Mouse (Mus musculus) heart, embryonic 10.5 days (tissue): ENCODE data around the gene Acad11. TPM values are rescaled to one million over a fixed set of nuclear protein-coding genes. Genes with fewer than 3 reads are reported as not detected.

ENCODE experiments used
- DNase-seq: peaks from one replicate; pipeline ENCODE4 v3.0.0-alpha.2; 2017; ENCODE audit warnings: low spot score
- H3K27ac ChIP-seq: fragments of 300-500 bp; sonication (generic); 2 replicates; pipeline ENCODE4 v1.5.1; 2016; ENCODE audit warnings: mild to moderate bottlenecking
- H3K27me3 ChIP-seq: fragments of 300-500 bp; sonication (generic); 2 replicates; pipeline ENCODE4 v1.6.1; 2016; ENCODE audit warnings: mild to moderate bottlenecking; ENCODE audit not compliant: poor library complexity, insufficient read depth, severe bottlenecking
- H3K36me3 ChIP-seq: fragments of 300-500 bp; sonication (generic); 2 replicates; pipeline ENCODE4 v1.6.1; 2016; ENCODE audit warnings: mild to moderate bottlenecking, moderate library complexity
- H3K4me1 ChIP-seq: fragments of 300-500 bp; sonication (generic); 2 replicates; pipeline ENCODE4 v1.6.1; 2016; ENCODE audit warnings: mild to moderate bottlenecking
- H3K4me3 ChIP-seq: fragments of 300-500 bp; sonication (generic); 2 replicates; pipeline ENCODE4 v1.5.1; 2016; ENCODE audit warnings: mild to moderate bottlenecking, moderate library complexity
- H3K9me3 ChIP-seq: fragments of 300-500 bp; sonication (generic); 2 replicates; pipeline ENCODE4 v1.6.1; 2016; ENCODE audit warnings: mild to moderate bottlenecking, moderate library complexity
- WGBS: fragments of 180-500 bp; shearing (Covaris S2); methylation state at CpG from one replicate; pipeline ENCODE4 v1.1.7; 2016; 5-methylcytosine and 5-hydroxymethylcytosine counted together
- polyA plus RNA-seq: library from polyadenylated mRNA; unstranded; fragments of >200 nt; fragmentation: Nextera tagmentation; extraction: Ambion mirVana; gene quantifications from 2 replicates; pipeline ENCODE4 v1.2.1, GENCODE M21; 2016

Gene Acad11
- polyA plus RNA-seq, 1 experiment from 2014 or later: 9.1 TPM

DNA sequence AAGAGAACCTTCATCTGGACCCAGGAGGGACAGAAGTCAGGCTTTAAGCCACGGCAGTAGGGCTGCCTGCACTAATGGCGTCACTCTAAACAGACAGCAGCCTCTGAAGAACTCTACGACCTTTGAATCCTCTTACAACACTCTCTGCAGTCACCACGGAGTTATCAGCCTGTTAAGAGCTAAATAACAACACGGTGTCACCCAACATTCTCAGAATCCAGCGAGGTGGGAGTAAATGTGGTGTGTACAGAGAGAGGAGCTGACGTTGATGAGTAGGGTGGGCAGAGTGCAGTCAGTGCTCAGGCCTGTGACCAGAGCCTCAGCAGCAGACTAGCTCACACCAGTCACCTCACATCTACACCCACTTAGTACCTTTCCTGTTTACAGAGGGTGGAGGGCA is 97.9 kb downstream of the Acad11 start:
- Histone ChIP-seq H3K4me1 (no peaks in the 10 kb centered on the region), H3K9me3 (no peaks in the 10 kb centered on the region), H3K27me3 (no peaks in the 10 kb centered on the region), H3K27ac (no peak overlapping the region), H3K36me3 (peaks cover 98% of the 10 kb centered on the region), H3K4me3 (no peak overlapping the region)
- no peak for DNase-seq
- 60% methylated on average over 7 of the region's 7 CpGs for WGBS

DNA sequence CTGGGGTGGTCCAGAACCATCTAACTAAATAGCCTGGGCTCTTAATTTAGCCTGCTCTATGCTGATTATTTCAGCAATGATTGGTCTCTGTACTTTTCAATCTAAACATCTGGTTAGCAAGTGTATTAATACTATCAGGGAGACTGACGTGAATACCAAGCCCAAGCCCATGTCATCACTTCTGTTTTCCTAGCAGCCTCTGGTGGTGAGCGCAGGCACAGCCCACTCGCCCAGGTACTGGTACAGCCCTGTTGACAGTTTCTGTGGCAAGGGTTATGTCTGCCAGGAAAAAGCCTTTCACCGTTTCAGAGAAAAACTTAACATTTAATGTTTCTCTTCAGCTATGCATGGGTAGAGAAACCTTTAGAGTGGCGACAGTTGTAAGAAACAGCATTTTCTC is 101.0 kb downstream of the Acad11 start:
- Histone ChIP-seq H3K27ac (no peak overlapping the region), H3K27me3 (no peaks in the 10 kb centered on the region), H3K4me3 (no peak overlapping the region), H3K9me3 (no peaks in the 10 kb centered on the region), H3K4me1 (no peaks in the 10 kb centered on the region), H3K36me3 (peaks cover 91% of the 10 kb centered on the region)
- WGBS: 78% methylated on average over 5 of the region's 5 CpGs
- DNase-seq: no peak

DNA sequence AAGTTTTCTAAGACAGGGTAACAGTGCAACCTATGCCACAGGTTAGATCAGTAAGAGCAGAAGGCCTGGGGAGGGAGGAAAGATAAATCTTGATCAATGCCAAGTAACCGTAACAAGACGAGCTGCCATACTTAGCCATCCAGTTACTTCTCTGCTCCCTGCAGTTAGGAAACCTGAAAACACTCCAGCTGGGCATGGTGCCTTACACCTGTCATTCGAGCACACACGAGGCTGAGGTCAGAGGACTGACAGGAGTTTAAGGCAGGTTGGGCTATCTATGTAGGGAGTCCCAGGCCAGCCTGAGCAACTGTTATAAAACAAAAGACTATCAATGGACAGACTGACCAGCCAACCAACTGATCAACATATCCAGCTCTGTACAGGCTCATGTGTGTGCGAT is 102.7 kb downstream of the Acad11 start:
- WGBS: 89% methylated on average over 5 of the region's 5 CpGs
- Histone ChIP-seq H3K4me3 (no peak overlapping the region), H3K27ac (no peak overlapping the region), H3K4me1 (no peaks in the 10 kb centered on the region), H3K36me3 (peaks cover 88% of the 10 kb centered on the region), H3K27me3 (no peaks in the 10 kb centered on the region), H3K9me3 (no peaks in the 10 kb centered on the region)
- no peak for DNase-seq

DNA sequence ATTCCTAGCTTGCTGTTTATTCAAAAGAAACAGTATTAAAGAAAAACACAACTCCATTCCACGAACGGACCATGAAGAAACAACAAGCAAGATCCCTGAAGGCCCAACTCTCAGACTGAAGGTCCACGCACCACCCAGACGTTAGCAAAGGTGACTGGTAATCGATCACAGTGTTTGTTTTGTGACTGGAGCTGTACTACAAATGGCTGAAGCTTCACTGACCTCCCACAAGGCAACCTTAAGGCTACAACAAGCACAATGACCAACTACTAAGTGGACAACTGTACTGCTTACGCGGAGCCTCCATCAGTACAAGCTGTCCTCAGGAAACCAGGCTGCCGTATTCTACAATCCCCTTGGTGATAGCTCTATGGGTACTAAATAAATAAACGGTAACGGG is 106.8 kb downstream of the Acad11 start:
- WGBS: 95% methylated on average over 10 of the region's 10 CpGs
- Histone ChIP-seq H3K27me3 (no peaks in the 10 kb centered on the region), H3K9me3 (no peaks in the 10 kb centered on the region), H3K27ac (no peak overlapping the region), H3K4me3 (no peak overlapping the region), H3K4me1 (no peaks in the 10 kb centered on the region), H3K36me3 (peaks cover 85% of the 10 kb centered on the region)
- DNase-seq: no peak

DNA sequence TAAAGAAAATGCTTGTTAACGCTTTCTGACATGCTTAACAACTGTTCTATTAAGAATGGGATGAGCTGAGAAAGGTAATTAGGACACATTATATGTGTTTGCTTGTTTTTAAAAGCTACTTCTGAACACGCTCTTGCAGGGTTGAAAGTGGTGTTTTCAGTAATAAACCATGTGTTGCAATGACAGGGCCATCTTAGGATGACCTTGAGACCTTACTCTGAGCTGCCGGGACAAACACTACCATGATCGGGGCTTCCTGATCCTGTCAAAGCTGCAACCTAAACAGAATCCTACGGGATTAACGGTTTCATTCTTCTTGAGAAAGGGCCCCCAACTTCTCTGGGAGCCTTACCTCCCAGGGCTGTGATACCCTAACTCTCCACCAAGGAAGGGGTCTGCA is 108.5 kb downstream of the Acad11 start:
- Histone ChIP-seq H3K27me3 (no peaks in the 10 kb centered on the region), H3K27ac (no peak overlapping the region), H3K9me3 (no peaks in the 10 kb centered on the region), H3K4me1 (no peaks in the 10 kb centered on the region), H3K4me3 (no peak overlapping the region), H3K36me3 (peaks cover 85% of the 10 kb centered on the region)
- 89% methylated on average over 6 of the region's 6 CpGs for WGBS
- no peak for DNase-seq

DNA sequence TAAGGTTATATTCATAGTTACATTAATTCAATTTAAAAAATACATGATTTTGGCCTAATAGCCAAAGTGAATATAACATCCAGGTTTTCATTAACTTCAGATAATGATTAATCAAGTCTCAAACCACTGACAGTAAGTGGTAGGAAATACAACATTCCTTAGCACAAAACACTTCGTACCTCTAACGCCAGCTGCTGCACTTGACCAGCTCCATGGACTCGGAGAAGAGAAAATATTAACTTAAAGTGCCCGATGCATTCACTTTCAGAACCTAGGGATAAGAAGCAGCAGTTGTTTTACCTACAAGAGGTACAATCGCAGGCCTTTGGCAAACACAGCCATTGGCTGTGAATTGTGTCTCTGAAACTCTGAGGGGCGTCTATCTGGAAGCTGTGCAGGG is 109.2 kb downstream of the Acad11 start:
- DNase-seq: no peak
- H3K4me1 ChIP-seq: no peaks in the 10 kb centered on the region
- H3K36me3 ChIP-seq: peaks cover 82% of the 10 kb centered on the region
- no peak overlapping the region for H3K4me3 ChIP-seq
- H3K27ac ChIP-seq: no peak overlapping the region
- 93% methylated on average over 6 of the region's 6 CpGs for WGBS
- H3K9me3 ChIP-seq: no peaks in the 10 kb centered on the region
- H3K27me3 ChIP-seq: no peaks in the 10 kb centered on the region

Other genes with a start within 250 kb of the Acad11 start
- 4.7 and 5.4 TPM in 2 replicates for gene Nphp3, start 60.8 kb upstream of the Acad11 start, polyA plus RNA-seq
- gene Gm28305, start 22.7 kb upstream of the Acad11 start, polyA plus RNA-seq: not detected in 2 replicates
- 39.2 and 49.6 TPM in 2 replicates for gene Uba5, start 243 bp upstream of the Acad11 start, polyA plus RNA-seq
- 0.46 and 0.59 TPM in 2 replicates for gene Ackr4, start 63.6 kb downstream of the Acad11 start, polyA plus RNA-seq
- gene Dnajc13, start 199.6 kb downstream of the Acad11 start, polyA plus RNA-seq: 21.5 and 23.6 TPM in 2 replicates